Mouse (Mus musculus) frontal cortex, postnatal 14 days (tissue): Measurements from ENCODE around the gene Tbc1d2.
"Not testable (repeated sequence)": the region's sequence is repeated elsewhere in the genome, so short reads cannot be mapped to it uniquely, and the experiment has no call there.

ENCODE experiments used
- DNase-seq, 2 experiments: peaks; one replicate each; pipeline ENCODE4 v3.0.0; 2022; ENCODE audit warnings: low spot score in 2 of 2

Gene Tbc1d2

GRCm38 (mm10) chr4:46580799-46581243 is 69.2 kb downstream of the Tbc1d2 start:
- not testable (repeated sequence) for DNase-seq

DNA sequence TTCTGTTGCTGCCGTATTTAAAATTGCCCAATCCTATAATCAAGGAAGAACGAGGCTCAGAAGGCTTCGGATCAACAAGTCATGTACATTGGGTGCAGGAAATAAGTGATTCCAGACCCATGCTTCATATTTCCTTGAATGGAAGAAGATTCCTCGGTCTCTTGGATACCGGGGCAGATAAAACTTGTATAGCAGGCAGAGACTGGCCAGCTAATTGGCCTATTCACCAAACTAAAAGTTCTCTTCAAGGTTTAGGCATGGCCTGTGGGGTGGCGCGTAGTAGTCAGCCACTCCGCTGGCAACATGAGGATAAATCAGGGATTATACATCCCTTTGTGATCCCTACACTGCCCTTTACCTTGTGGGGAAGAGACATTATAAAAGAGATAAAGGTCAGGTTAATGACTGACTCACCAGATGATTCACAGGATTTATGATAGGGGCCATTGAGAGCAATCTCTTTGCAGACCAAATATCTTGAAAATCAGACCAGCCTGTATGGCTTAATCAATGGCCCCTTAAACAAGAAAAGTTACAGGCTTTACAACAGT is 71.1 kb downstream of the Tbc1d2 start:
- not testable (repeated sequence) for DNase-seq

- DNase-seq = no peak
These were observed 71.8 kb downstream of the Tbc1d2 start for GRCm38 (mm10) chr4:46578228-46578627.

DNA sequence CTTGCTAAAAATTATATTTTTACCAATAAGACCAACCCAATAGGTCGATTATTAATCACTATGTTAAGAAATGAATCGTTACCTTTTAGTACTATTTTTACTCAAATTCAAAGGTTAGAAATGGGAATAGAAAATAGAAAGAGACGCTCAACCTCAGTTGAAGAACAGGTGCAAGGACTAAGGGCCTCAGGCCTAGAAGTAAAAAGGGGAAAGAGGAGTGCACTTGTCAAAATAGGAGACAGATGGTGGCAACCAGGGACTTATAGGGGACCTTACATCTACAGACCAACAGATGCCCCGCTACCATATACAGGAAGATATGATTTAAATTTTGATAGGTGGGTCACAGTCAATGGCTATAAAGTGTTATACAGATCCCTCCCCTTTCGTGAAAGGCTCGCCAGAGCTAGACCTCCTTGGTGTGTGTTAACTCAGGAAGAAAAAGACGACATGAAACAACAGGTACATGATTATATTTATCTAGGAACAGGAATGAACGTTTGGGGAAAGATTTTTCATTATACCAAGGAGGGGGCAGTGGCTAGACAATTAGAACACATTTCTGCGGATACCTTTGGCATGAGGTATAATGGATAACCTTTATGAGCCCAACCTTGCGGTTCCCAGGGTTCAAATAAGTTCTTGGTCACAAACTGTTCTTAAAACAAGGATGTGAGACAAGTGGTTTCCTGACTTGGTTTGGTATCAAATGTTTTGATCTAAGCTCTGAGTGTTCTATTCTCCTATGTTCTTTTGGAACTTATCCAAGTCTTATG is 74.3 kb downstream of the Tbc1d2 start:
- DNase-seq = not testable (repeated sequence)

DNA sequence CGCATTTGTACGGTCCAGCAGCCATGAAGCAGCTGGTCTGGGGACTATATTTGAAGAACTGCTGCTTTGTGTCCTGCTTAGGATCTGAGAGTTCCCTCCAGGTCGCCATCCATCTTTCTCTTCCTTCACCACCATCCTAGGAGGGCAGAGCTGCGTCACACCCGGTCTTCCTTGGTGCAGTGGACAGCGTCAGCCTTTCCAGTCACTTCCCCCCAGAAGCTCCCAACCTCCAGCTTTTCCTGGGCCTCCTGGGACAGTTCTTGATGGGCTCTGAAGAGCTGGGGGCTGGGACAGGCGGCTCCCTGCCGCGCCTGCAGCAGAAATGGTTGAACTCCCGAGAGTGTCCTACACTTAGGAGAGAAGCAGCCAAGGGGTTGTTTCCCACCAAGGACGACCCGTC is 75.2 kb downstream of the Tbc1d2 start:
- DNase-seq = no peak

DNA sequence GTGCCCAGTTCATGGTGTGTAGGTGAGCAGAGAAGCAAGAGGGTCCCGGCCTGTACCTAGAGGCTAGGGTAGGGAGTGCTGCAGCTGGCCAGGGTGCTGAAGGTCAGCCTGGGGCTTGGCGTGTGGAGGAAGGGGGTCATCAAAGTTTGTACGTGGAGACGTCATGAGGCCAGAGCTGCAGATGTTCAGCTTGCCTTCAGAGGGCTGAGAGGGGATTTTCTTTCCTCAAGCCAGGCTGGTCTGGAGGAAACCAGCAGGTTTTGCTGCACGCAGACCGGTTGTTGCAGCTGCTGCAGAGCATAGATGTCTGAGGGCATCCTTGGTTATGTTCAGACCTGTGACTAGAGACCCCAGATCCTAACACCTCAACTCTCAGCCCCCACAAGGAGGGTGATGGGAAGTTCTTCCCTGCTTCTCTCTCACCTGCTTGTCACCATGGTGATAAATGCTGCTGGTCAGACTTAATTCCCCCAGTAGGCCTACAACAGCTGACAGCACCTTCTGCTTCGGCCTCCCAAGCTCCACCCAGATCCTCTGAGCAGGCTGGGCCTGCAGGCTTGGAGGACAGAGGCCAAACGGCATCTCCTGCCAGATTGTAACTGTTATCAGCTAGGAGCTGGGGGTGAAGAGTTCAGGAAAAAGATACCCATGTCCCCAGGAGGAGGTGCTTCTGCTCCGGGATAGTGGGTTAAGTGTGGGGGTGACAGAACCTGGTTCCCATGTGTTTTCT is 75.8 kb downstream of the Tbc1d2 start:
- DNase-seq = no peak

DNA sequence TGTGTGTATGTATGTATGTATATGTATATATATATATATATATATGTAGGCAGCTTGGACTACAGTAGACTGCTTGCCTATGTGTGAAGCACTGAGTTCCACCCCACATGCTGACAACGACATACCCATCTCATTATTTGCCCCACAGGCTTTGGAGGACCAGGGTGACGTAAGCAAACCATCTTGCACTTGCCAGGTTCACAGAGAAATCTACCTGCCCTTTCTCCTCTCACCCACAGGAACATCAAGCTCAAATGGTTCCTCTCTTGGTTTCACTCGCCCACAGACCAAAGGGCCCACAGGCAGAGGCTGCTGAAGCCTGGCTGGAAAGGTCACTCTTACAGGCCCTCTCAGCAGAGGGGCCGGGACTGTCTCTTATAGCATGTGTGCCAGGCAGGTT is 77.4 kb downstream of the Tbc1d2 start:
- no peak for DNase-seq

DNA sequence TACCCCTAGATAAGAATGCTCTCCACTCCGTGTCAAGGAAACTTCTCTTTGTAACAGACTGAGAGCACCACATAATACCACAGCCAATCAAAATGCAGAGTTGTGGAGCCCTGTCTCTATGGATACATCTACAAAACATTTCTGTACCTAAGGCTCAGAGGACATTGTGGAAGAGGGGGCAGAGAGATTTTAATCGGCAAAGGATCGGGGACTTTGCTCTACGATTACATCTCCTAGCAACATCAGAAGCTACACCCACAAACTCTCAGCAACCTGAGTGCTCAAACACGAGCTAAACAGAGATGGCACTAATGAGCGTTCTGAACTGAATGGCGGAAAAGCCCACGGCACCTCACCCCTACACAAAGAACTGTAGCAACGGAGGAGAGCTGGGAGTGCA is 78.3 kb downstream of the Tbc1d2 start:
- no peak for DNase-seq

GRCm38 (mm10) chr4:46569671-46570070 is 80.3 kb downstream of the Tbc1d2 start:
- no peak for DNase-seq

GRCm38 (mm10) chr4:46568169-46568568 is 81.8 kb downstream of the Tbc1d2 start:
- DNase-seq = no peak

DNA sequence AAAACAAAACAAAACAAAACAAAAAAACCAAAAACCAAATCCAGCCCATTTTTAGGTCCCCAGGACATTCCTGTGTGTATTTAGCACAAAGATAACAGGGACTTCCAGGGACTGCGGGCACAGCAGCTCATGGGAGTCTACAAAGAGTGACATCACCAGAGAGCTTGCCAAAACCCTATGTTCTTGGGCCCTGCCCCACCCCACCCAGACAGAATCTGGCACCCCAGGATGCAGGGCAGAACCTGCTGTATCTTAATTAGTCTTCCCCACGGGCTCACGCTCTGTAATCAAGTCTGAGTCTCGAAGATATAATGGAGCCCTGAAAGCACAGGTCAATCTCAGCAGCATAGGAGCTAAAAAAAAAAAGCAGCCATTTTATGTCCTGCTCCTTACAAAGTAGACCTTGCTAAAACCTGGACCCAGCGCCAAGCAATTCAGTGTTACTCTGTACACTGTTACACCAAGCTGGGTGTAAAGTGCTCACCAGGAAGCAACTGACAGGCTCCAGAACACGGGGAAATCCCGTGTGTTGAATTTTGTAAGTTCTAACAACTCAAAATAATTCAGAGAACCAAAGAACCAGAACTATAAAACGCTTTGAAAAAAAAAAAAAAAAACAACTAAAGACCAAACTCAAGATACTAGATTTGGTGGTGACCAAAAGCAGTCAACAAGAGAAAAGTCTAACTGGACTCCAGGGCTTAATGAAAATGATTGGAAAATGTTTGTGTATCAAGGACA is 82.9 kb downstream of the Tbc1d2 start:
- DNase-seq = no peak

DNA sequence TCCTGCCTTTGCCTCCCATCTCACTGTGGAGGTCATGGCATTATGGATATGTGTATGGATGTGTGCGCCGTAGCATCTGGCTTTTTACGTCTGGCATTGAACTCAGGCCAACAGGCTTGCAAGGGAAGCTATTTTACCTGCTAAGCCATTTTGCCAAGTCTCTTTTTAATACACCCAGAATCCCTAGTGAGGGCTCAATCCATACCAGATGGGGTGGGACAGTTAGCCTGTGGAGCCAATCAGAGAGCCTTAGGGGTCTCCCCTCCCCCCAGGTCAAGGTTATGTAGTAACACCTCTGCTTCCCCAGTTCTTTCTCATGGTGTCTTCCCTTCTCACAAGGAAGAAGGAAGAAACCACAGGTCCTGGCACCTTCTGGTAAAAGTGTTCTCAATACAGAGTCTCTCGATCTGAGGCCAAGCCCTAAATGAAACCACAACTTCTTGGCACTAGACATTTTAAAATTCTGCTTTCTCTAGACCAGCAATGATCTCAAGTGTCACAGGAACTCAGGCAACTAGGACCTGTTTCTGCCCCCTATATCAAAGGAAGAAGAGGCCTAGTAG is 84.5 kb downstream of the Tbc1d2 start:
- DNase-seq = no peak

GRCm38 (mm10) chr4:46564247-46564646 is 85.8 kb downstream of the Tbc1d2 start:
- no peak for DNase-seq

DNA sequence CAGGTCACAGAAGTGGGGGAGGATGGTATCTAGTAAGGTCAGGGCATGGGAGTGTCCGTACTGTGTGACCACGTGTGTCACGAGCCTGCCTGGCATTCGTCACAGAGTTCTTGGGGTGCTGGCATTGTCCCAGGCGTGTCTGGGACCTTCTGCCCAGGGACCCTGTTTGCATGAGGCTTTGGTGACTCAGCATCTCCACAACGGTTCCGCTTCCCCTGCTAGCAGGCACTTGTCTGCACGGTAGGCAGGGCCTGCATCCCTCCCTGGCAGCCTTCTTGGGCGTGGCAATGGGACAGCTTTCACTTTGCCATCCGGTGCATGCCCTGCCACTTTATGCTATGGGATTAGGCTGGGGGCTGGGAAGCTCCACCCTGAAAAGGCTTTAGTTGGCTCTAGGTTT is 86.2 kb downstream of the Tbc1d2 start:
- DNase-seq = no peak

- DNase-seq = no peak
These were observed 87.2 kb downstream of the Tbc1d2 start for GRCm38 (mm10) chr4:46562841-46563240.

DNA sequence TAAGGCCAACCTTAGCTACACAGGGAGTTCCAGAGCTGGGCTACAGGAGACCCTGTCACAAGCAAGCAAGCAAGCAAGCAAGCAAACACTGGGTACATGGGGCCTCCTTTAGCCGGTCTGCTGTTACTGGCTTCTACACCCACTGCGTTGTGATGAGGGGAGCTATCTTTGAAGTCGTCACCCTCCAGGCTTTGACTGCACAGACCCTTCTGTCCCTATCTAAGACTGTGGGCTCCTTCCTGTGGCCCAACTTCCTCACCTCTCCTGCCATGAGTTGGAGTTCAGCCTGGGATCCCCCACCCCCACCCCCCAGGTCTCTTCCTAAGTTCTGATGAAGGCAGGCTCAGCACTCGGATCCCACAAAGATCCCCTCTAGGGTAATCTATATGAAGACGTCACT is 88.0 kb downstream of the Tbc1d2 start:
- no peak for DNase-seq

DNA sequence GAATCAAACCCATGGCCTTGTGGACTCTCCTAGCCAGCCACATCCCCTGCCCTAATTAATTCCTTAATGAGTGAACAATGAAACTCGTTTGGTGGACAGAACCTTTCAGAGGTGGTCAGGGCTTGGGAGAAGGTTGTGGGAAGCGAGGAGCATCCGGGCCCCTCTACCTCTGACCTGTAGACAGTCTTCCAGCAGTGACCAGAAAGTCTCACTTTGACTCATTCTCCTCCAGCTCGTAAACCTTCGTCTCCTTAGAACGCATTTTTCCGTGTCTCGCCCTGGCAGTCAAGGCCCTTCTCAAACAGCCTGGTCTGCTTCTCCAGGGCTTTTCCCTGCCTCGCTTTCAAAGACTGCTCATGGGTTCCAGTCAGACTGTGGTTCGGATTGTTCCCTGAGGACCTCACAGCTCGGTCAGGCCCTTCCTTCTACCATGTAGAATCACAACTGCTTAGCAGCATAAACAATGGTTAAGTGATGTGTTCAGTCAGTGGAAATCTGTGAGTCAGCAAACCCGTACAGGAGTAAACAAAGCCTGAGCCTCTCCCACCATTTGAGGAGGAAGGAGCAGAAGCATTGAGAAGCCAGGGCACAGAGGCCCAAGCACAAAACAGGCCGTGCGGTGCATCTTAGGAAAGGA is 89.8 kb downstream of the Tbc1d2 start:
- DNase-seq = no peak

- no peak for DNase-seq
These were observed 91.0 kb downstream of the Tbc1d2 start for GRCm38 (mm10) chr4:46558672-46559667.

- DNase-seq = no peak
These were observed 93.1 kb downstream of the Tbc1d2 start for GRCm38 (mm10) chr4:46556933-46557332.

GRCm38 (mm10) chr4:46555762-46556161 is 94.2 kb downstream of the Tbc1d2 start:
- DNase-seq = no peak
